Mouse (Mus musculus) MEL (cell line): ENCODE measurements around the gene Smg1.

ENCODE experiments used
- GATA1 ChIP-seq: IDR thresholded peaks from 2 replicates; pipeline ENCODE4 v1.6.1; 2011; ENCODE audit warnings: low read depth, low read length, improper control_type of control experiment
- RAD21 ChIP-seq: IDR thresholded peaks from 2 replicates; pipeline ENCODE4 v1.6.1; 2011; ENCODE audit warnings: mild to moderate bottlenecking, low read depth, low read length, improper control_type of control experiment

GRCm38 (mm10) chr7:118236949-118237348, 6.5 kb downstream of the Smg1 start:
- TF ChIP-seq RAD21: no peak
- TF ChIP-seq GATA1: no peak
